ENCODE assay signal across 9 mouse cellular contexts in the genomic region with DNA sequence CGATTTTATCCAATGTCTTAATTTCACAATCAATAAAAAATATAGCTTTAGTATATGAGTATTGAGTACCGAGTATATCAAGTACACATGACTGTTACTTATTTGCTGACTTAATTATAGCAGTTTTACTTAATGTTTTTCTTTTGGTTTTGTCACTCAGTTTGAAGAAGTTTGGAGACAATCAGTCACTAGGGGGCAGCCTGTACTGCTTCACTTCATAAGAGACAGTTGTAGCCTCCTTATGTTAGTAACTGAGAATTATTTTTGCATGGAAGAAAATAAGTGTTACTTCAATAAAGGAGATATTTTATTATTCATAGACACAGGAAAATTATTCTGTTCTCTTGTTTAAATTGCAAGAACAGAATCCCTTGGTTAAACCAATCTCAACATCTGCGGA.
DNase-seq lines count a peak whose midpoint lies in the region; ATAC-seq and TF ChIP-seq lines count a peak whose summit lies in the region.
"Had no signal": no experiment of that assay in that cellular context is flagged by ENCODE, and none has a peak within 500 bp of the region (broad histone marks: within the 10 kb centered on the region; RNA-seq: fewer than 3 reads in every experiment).

No protein-coding gene starts in this region.

- POLR2A ChIA-PET in Patski (lab: Charles Lee), result no interaction called here

- no peak for TF ChIP-seq POLR2A in cerebellum, adult 2 months (IDR thresholded peaks at IDR 0.05; ENCODE audit: borderline replicate concordance, insufficient read depth, low read length)

- H3K4me1 ChIP-seq in cerebellum, adult 2 months (ENCODE audit: control insufficient read depth, insufficient read depth, low read length), result no peaks in the 10 kb centered on the region
- H3K4me1 ChIP-seq: liver, embryonic 13.5 days had no signal

- no peaks in the 10 kb centered on the region for H3K27me3 ChIP-seq in cerebellum, adult 2 months (ENCODE audit: control insufficient read depth, insufficient read depth, low read length)
- no peaks in the 10 kb centered on the region for H3K27me3 ChIP-seq in Patski
- H3K27me3 ChIP-seq: liver, embryonic 13.5 days had no signal

- CTCF ChIA-PET in Patski (lab: Charles Lee), result interaction anchor here (0.6 to 1.5 kb wide), 4 partner anchors 10 to 543 kb away, joined by 3 to 4 read pairs (median 3); no protein-coding TSS in a partner anchor

- 78% methylated on average over 3 of the region's 3 CpGs for WGBS in cerebellum, adult 2 months

- no peak for DNase-seq in cerebellum, adult 2 months
- no peak for DNase-seq in cerebellum, adult 8-10 months
- DNase-seq in left cerebral cortex, adult 11 months (ENCODE audit: low spot score), result peak; percentile 10
- DNase-seq in left cerebral cortex, adult 8-10 months (ENCODE audit: low spot score in 2 of 2), result no peak
- no peak for DNase-seq in Patski (ENCODE audit: low read depth, low spot score)
- peak; percentile 52 for DNase-seq in layer of hippocampus, adult 9-10 months (ENCODE audit: low spot score)
- peak; percentile 16 for DNase-seq in telencephalon, adult 2 months (ENCODE audit: low read depth, low spot score)
- DNase-seq: liver, embryonic 13.5 days had no signal

- in situ Hi-C loops in Patski (cut with MboI; ENCODE audit: low pct_unique_long_range_greater_than_20kb), result no loop called here

- peak; percentile 30; the same call in 1 of the 2 replicates for TF ChIP-seq CTCF in cerebellum, adult 2 months (IDR thresholded peaks at IDR 0.05; ENCODE audit: borderline replicate concordance, insufficient read depth, low read depth, low read length)
- peak; percentile 45 for TF ChIP-seq CTCF in Patski (IDR thresholded peaks at IDR 0.05)

- no peak for ATAC-seq in Patski
- ATAC-seq in inflammation-experienced regulatory T-cells, adult 6 months, result no peak

- H3K27ac ChIP-seq in cerebellum, adult 2 months (ENCODE audit: insufficient read depth, low read length), result no peak overlapping the region
- H3K27ac ChIP-seq: liver, embryonic 13.5 days had no signal

- H3K4me3 ChIP-seq in cerebellum, adult 2 months (replicated peaks; ENCODE audit: insufficient read depth, low read depth, low read length), result no peak overlapping the region
- H3K4me3 ChIP-seq: liver, embryonic 13.5 days had no signal

Comparison
In these comparisons a context has a peak if more than half of its experiments do, and no peak if none do; other contexts are left out.
1. DNase-seq: peak in left cerebral cortex, adult 11 months (single experiment), layer of hippocampus, adult 9-10 months (single experiment) and telencephalon, adult 2 months (single experiment); none in cerebellum, adult 2 months (0 of 2), cerebellum, adult 8-10 months (single experiment), left cerebral cortex, adult 8-10 months (0 of 2) and Patski (single experiment).